Mouse (Mus musculus): ENCODE results near the gene Serac1.

DNA sequence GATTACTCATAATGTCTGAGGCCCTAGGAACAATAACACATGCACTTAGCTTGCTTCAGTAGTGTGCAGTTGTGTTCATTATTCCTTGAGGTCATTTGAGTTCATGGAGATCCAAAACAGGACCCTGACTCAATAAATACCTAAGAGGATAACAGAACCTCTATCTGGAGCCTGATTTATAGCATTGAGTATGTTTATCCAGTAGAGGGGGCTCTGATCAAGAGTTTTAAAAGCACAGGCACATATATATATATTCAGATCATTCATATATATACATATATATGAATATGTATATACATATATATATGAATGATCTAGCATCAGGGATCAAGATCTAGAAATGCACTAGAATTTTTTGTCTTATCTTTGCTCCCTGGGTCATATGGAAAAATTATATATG lies 16.0 kb upstream of the Serac1 start:
- TF ChIP-seq CTCF (IDR thresholded peaks at IDR 0.05 in 2 of 3, conservative IDR thresholded peaks at IDR 0.05 in 1 of 3; ENCODE audit: control insufficient read depth in 1 of 3, insufficient read depth in 1 of 3, low read depth in 2 of 3, low read length in 3 of 3, poor library complexity in 1 of 3, severe bottlenecking in 1 of 3), result peak in 2 of 3 experiments; percentile 14 to 53; a peak in 4 of 6 replicates
- TF ChIP-seq USF1 (IDR thresholded peaks at IDR 0.05; ENCODE audit: low read depth, low read length), result no peak
- TF ChIP-seq ELF1 (IDR thresholded peaks at IDR 0.05; ENCODE audit: low read depth, low read length), result no peak

Measured in MEL (cell line).